27 mouse cellular contexts compared by ENCODE assay signal in genomic region chr2:147165863-147166262, GRCm38 (mm10). TPM values are rescaled to one million over a fixed set of nuclear protein-coding genes. Genes with fewer than 3 reads are reported as not detected.
DNase-seq lines count a peak whose midpoint lies in the region; ATAC-seq lines count a peak whose summit lies in the region.
"Had no signal": no experiment of that assay in that cellular context is flagged by ENCODE, and none has a peak within 500 bp of the region (broad histone marks: within the 10 kb centered on the region; RNA-seq: fewer than 3 reads in every experiment).

No protein-coding gene starts in this region.

- no peak overlapping the region for H3K9ac ChIP-seq in embryonic facial prominence, embryonic 11.5 days (replicated peaks; ENCODE audit: low read length)
- H3K9ac ChIP-seq in midbrain, embryonic 11.5 days (ENCODE audit: low read length): no peak overlapping the region
- H3K9ac ChIP-seq in midbrain, embryonic 16.5 days (ENCODE audit: low read depth, low read length): no peak overlapping the region
- H3K9ac ChIP-seq: embryonic facial prominence, embryonic 13.5 days; embryonic facial prominence, embryonic 15.5 days; forebrain, embryonic 13.5 days; forebrain, embryonic 15.5 days; forebrain, postnatal 0 days had no signal

- WGBS in embryonic facial prominence, embryonic 11.5 days: 67% methylated on average over 1 of the region's 1 CpGs
- WGBS in embryonic facial prominence, embryonic 10.5 days: 86% methylated on average over 1 of the region's 1 CpGs
- 91% methylated on average over 1 of the region's 1 CpGs for WGBS in midbrain, embryonic 11.5 days
- WGBS in midbrain, embryonic 16.5 days: 83% methylated on average over 1 of the region's 1 CpGs

- no peak for DNase-seq in embryonic facial prominence, embryonic 11.5 days (ENCODE audit: low spot score)
- DNase-seq in embryonic facial prominence, embryonic 10.5 days (ENCODE audit: low spot score): no peak
- peak; percentile 23 for DNase-seq in midbrain, embryonic 11.5 days (ENCODE audit: low spot score, missing footprints)
- DNase-seq: adrenal gland, adult 2 months; adrenal gland, postnatal 10 days; adrenal gland, postnatal 25 days; B cell, adult 2 months; cerebellum, adult 11 months; cerebellum, adult 18-20 months; cerebellum, adult 8-10 months; cerebellum, adult 9-11 months; cerebellum, postnatal 14 days; cerebellum, postnatal 36 days; embryo, embryonic 11 days; forebrain, postnatal 0 days had no signal

- no peaks in the 10 kb centered on the region for H3K4me1 ChIP-seq in embryonic facial prominence, embryonic 11.5 days (ENCODE audit: control insufficient read depth, insufficient read depth, low read length)
- no peaks in the 10 kb centered on the region for H3K4me1 ChIP-seq in embryonic facial prominence, embryonic 10.5 days
- H3K4me1 ChIP-seq in midbrain, embryonic 11.5 days (ENCODE audit: control insufficient read depth, insufficient read depth, low read length): no peaks in the 10 kb centered on the region
- no peaks in the 10 kb centered on the region for H3K4me1 ChIP-seq in midbrain, embryonic 16.5 days (ENCODE audit: control insufficient read depth, insufficient read depth, low read length)
- H3K4me1 ChIP-seq: embryonic facial prominence, embryonic 13.5 days; embryonic facial prominence, embryonic 15.5 days; forebrain, embryonic 13.5 days; forebrain, embryonic 15.5 days had no signal

- no peak overlapping the region for H3K4me2 ChIP-seq in embryonic facial prominence, embryonic 11.5 days (ENCODE audit: low read depth, low read length)
- H3K4me2 ChIP-seq in midbrain, embryonic 11.5 days: no peak overlapping the region
- H3K4me2 ChIP-seq in midbrain, embryonic 16.5 days (ENCODE audit: low read length): no peak overlapping the region
- H3K4me2 ChIP-seq: embryonic facial prominence, embryonic 13.5 days; embryonic facial prominence, embryonic 15.5 days; forebrain, embryonic 13.5 days; forebrain, embryonic 15.5 days had no signal

- H3K4me3 ChIP-seq in embryonic facial prominence, embryonic 11.5 days (ENCODE audit: low read depth, low read length): no peak overlapping the region
- H3K4me3 ChIP-seq in embryonic facial prominence, embryonic 10.5 days: no peak overlapping the region
- H3K4me3 ChIP-seq in midbrain, embryonic 11.5 days (ENCODE audit: low read depth, low read length): no peak overlapping the region
- H3K4me3 ChIP-seq in midbrain, embryonic 16.5 days (ENCODE audit: low read depth, low read length): no peak overlapping the region
- H3K4me3 ChIP-seq: embryonic facial prominence, embryonic 13.5 days; embryonic facial prominence, embryonic 15.5 days; erythroblast, embryonic 14.5 days; forebrain, embryonic 13.5 days; forebrain, embryonic 15.5 days had no signal

- no peaks in the 10 kb centered on the region for H3K36me3 ChIP-seq in embryonic facial prominence, embryonic 11.5 days (replicated peaks; ENCODE audit: control insufficient read depth, insufficient read depth, low read depth, low read length)
- no peaks in the 10 kb centered on the region for H3K36me3 ChIP-seq in embryonic facial prominence, embryonic 10.5 days (replicated peaks)
- no peaks in the 10 kb centered on the region for H3K36me3 ChIP-seq in midbrain, embryonic 11.5 days (ENCODE audit: control insufficient read depth, insufficient read depth, low read length)
- no peaks in the 10 kb centered on the region for H3K36me3 ChIP-seq in midbrain, embryonic 16.5 days (ENCODE audit: control insufficient read depth, insufficient read depth, low read length)
- H3K36me3 ChIP-seq: embryonic facial prominence, embryonic 13.5 days; embryonic facial prominence, embryonic 15.5 days; forebrain, embryonic 15.5 days; G1E had no signal

- H3K27ac ChIP-seq in embryonic facial prominence, embryonic 11.5 days (replicated peaks; ENCODE audit: low read depth, low read length): no peak overlapping the region
- H3K27ac ChIP-seq in embryonic facial prominence, embryonic 10.5 days (replicated peaks): no peak overlapping the region
- H3K27ac ChIP-seq in midbrain, embryonic 11.5 days (ENCODE audit: low read depth, low read length): no peak overlapping the region
- H3K27ac ChIP-seq in midbrain, embryonic 16.5 days (ENCODE audit: low read length): no peak overlapping the region
- H3K27ac ChIP-seq: embryonic facial prominence, embryonic 13.5 days; embryonic facial prominence, embryonic 15.5 days; forebrain, embryonic 13.5 days; forebrain, embryonic 15.5 days had no signal

- H3K27me3 ChIP-seq in embryonic facial prominence, embryonic 11.5 days (ENCODE audit: control insufficient read depth, insufficient read depth, low read length): no peaks in the 10 kb centered on the region
- H3K27me3 ChIP-seq in embryonic facial prominence, embryonic 10.5 days (replicated peaks; ENCODE audit: low read depth, poor library complexity, severe bottlenecking): no peaks in the 10 kb centered on the region
- no peaks in the 10 kb centered on the region for H3K27me3 ChIP-seq in midbrain, embryonic 11.5 days (ENCODE audit: control insufficient read depth, insufficient read depth, low read length)
- H3K27me3 ChIP-seq in midbrain, embryonic 16.5 days (ENCODE audit: control insufficient read depth, insufficient read depth, low read depth, low read length): no peaks in the 10 kb centered on the region
- H3K27me3 ChIP-seq: CH12.LX; forebrain, embryonic 15.5 days had no signal

- ATAC-seq in embryonic facial prominence, embryonic 11.5 days (replicated peaks; ENCODE audit: insufficient number of reproducible peaks, low FRiP score, low TSS enrichment, low read depth): 0 out of 2 replicates have a peak, but pooled peaks have one; percentile 14
- ATAC-seq in midbrain, embryonic 11.5 days (ENCODE audit: low FRiP score): no peak
- no peak for ATAC-seq in midbrain, embryonic 16.5 days
- peak; percentile 14; the same call in 1 of the 2 replicates for ATAC-seq in erythroid progenitor cell, adult 5-6 weeks (replicated peaks; ENCODE audit: low FRiP score, poor library complexity, severe bottlenecking)
- ATAC-seq: CD4-positive, CD25-positive, alpha-beta regulatory T cell, adult 4 months; forebrain, embryonic 13.5 days; forebrain, embryonic 15.5 days; forebrain, postnatal 0 days; Patski had no signal

- no peaks in the 10 kb centered on the region for H3K9me3 ChIP-seq in embryonic facial prominence, embryonic 11.5 days (replicated peaks; ENCODE audit: control insufficient read depth, low read length)
- no peaks in the 10 kb centered on the region for H3K9me3 ChIP-seq in embryonic facial prominence, embryonic 10.5 days
- H3K9me3 ChIP-seq in midbrain, embryonic 11.5 days (ENCODE audit: control insufficient read depth, low read length): no peaks in the 10 kb centered on the region
- H3K9me3 ChIP-seq in midbrain, embryonic 16.5 days (replicated peaks; ENCODE audit: control insufficient read depth, low read length, poor library complexity, severe bottlenecking): no peaks in the 10 kb centered on the region
- H3K9me3 ChIP-seq: embryonic facial prominence, embryonic 13.5 days; embryonic facial prominence, embryonic 15.5 days; forebrain, embryonic 13.5 days; forebrain, embryonic 15.5 days; G1E had no signal

RNA-seq across cellular contexts. Expression of gene Nkx2-2, which starts 28.2 kb away (rescaled TPM):
- polyA plus RNA-seq in embryonic facial prominence, embryonic 11.5 days (2014; fragmentation: Nextera tagmentation; extraction: Ambion mirVana): 2.8 and 4.2 TPM in 2 replicates
- 1.2 and 2.8 TPM in 2 replicates for polyA plus RNA-seq in embryonic facial prominence, embryonic 10.5 days (2016; fragmentation: Nextera tagmentation; extraction: Ambion mirVana)
- 14.7 and 16.8 TPM in 2 replicates for polyA plus RNA-seq in midbrain, embryonic 11.5 days (2014; fragmentation: Nextera tagmentation; extraction: Ambion mirVana)
- 8.5 and 8.7 TPM in 2 replicates for polyA plus RNA-seq in midbrain, embryonic 16.5 days (2015; fragmentation: Nextera tagmentation; extraction: Ambion mirVana)
- total RNA-seq in erythroid progenitor cell, adult 5-6 weeks (2015; ENCODE audit: low replicate concordance): not detected in 2 replicates
- not detected in 2 replicates for total RNA-seq in erythroid progenitor cell, adult 5-6 weeks (2017; ENCODE audit: low replicate concordance)
- total RNA-seq: adrenal gland, adult 2 months; adrenal gland, postnatal 10 days; adrenal gland, postnatal 25 days; CH12.LX; common myeloid progenitor, adult 5-6 weeks; G1E had no signal
- polyA plus RNA-seq: adrenal gland, adult 2 months; CD4-positive, CD25-positive, alpha-beta regulatory T cell, adult 4 months; embryonic facial prominence, embryonic 13.5 days; embryonic facial prominence, embryonic 15.5 days; erythroblast, embryonic 14.5 days; G1E; Patski had no signal

Comparison
In these comparisons a context has a peak if more than half of its experiments do, and no peak if none do; other contexts are left out.
1. ATAC-seq: peak in embryonic facial prominence, embryonic 11.5 days (single experiment) and erythroid progenitor cell, adult 5-6 weeks (single experiment); none in midbrain, embryonic 11.5 days (single experiment) and midbrain, embryonic 16.5 days (single experiment).